Mouse (Mus musculus) olfactory bulb, adult 2 months (tissue): Measurements from ENCODE around the gene Gnb1.

Experiments used
- CTCF ChIP-seq: fragments of 200-500 bp; IDR thresholded peaks from 2 replicates; pipeline ENCODE4 v1.5.1; 2012; ENCODE audit warnings: low read depth, mild to moderate bottlenecking, low read length, moderate library complexity; ENCODE audit not compliant: insufficient read depth
- POLR2A ChIP-seq: fragments of 200-500 bp; IDR thresholded peaks from 2 replicates; pipeline ENCODE4 v1.6.1; 2012; ENCODE audit warnings: mild to moderate bottlenecking, low read depth, low read length, moderate library complexity; ENCODE audit not compliant: insufficient read depth

DNA sequence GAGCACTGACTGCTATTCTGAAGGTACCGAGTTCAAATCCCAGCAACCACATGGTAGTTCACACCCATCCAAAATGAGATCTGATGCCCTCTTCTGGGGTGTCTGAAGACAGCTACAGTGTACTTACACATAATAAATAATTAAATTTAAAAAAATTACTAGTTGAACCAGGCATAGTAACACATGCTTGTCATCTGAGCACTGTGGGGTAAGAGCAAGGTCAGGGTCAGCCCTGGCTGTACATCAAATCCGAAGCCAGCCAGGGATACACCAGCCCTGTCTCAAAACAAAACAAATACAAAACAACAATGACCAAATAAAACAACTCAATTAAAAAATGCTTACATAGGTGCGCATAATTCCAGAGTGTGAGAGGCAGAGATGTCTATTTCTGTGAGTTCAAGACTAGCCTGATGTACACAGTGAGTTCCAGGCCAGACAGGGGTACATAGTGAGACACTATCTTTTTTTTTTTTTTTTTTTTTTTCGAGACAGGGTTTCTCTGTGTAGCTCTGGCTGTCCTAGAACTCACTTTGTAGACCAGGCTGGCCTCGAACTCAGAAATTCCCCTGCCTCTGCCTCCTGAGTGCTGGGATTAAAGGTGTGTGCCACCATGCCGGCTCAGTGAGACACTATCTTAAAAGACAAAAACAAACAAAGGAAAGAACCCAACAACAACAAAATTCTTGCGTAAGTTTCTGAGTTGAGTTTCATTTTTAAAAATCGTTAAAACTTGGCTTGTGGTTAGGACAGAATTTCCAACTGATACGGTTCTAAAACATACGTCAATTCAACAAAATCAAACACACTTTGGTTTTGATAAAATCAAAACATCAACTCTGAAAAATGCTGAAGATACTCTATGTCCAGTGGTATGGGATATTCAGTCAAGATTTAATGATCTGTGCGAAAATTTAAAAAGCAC, 109.0 kb downstream of the Gnb1 start:
- TF ChIP-seq POLR2A: no peak
- TF ChIP-seq CTCF: no peak
